Mouse (Mus musculus) cerebellum, adult 2 months (tissue): ENCODE data around the gene Prkcq. TPM values are rescaled to one million over a fixed set of nuclear protein-coding genes. Genes with fewer than 3 reads are reported as not detected.

Source experiments
- DNase-seq, 2 experiments: peaks; one replicate each; pipeline ENCODE4 v3.0.0; 2021
- H3K27ac ChIP-seq: fragments of 200-500 bp; 2 replicates; pipeline ENCODE4 v1.5.1; 2012; ENCODE audit warnings: low read length, control low read depth, inconsistent platforms; ENCODE audit not compliant: insufficient read depth
- H3K27me3 ChIP-seq: fragments of 200-500 bp; 2 replicates; pipeline ENCODE4 v1.6.1; 2012; ENCODE audit warnings: inconsistent platforms, mild to moderate bottlenecking, low read length, moderate library complexity; ENCODE audit not compliant: control insufficient read depth, insufficient read depth
- H3K4me1 ChIP-seq: fragments of 200-500 bp; 2 replicates; pipeline ENCODE4 v1.6.1; 2011; ENCODE audit warnings: low read length; ENCODE audit not compliant: control insufficient read depth, insufficient read depth
- H3K4me3 ChIP-seq: fragments of 200-500 bp; replicated peaks from 2 replicates; pipeline ENCODE3; 2011; ENCODE audit warnings: mild to moderate bottlenecking, low read depth, low read length, control low read depth; ENCODE audit not compliant: insufficient read depth
- CTCF ChIP-seq: fragments of 200-500 bp; IDR thresholded peaks from 2 replicates; pipeline ENCODE4 v1.5.1; 2011; ENCODE audit warnings: low read depth, mild to moderate bottlenecking, control low read depth, low read length, moderate library complexity, borderline replicate concordance; ENCODE audit not compliant: insufficient read depth
- POLR2A ChIP-seq: fragments of 200-500 bp; IDR thresholded peaks from 2 replicates; pipeline ENCODE4 v1.6.1; 2011; ENCODE audit warnings: low read length, control low read depth, borderline replicate concordance; ENCODE audit not compliant: insufficient read depth
- WGBS: fragments of 180-500 bp; shearing (Covaris S2); methylation state at CpG from one replicate; pipeline ENCODE4 v1.1.7; 2018; 5-methylcytosine and 5-hydroxymethylcytosine counted together
- polyA plus RNA-seq: library from polyadenylated mRNA; depleted of rRNA; stranded (reverse); fragments of >200 nt; gene quantifications from 2 replicates; pipeline ENCODE4 v1.2.3, GENCODE M21; 2012; rRNA removed

Prkcq gene
- polyA plus RNA-seq = 9.0 and 10.0 TPM in 2 replicates

DNA sequence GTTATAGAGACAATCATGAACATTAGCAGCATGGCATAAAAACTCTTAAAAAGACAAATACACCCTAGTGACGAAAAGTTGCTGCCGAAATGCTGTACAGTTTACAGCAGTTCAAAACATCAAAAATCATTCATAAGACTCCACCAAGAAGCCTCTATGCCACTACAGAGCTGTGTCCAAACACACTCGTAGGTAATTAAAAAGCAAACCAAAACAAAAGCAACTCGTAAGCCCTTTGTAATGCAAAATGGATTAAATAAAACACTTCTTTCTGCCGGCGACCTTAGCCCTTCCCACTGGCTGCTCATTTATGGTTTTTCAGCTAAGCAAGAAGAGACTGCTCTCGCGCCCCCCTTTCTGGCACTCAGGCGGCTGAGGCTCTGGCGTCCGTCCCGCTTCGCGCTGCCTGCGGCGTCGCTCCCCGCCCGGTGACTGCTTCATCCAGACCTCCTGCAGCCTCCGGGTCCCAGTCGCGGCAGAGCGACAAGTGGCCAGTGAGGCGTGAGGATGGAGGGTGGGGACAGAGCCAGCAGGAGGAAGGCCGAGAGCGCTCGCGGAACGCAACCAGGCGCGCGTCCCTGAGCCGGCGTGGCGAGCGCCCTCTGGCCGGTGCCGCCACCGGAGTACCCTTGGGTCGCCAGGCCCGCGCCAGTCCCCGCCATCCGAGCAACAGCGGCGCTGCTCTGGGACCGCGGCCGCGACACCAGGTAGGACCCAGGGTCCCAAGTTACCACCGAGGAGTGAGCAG lies at the start of gene Prkcq:
Gene Prkcq (plus strand): TSS at position 355 of the 748 bp plus-strand sequence.
- DNase-seq = peak; percentile 41 to 48
- H3K27ac ChIP-seq = peak within 1 kb of the TSS; percentile 23; the same call in 1 of the 2 replicates
- WGBS = 2% methylated on average over 51 of the region's 51 CpGs
- H3K4me3 ChIP-seq = peak within 1 kb of the TSS; percentile 62
- no peaks in the 10 kb centered on the region for H3K4me1 ChIP-seq
- H3K27me3 ChIP-seq = peaks cover 2% of the 10 kb centered on the region; the same call in 1 of the 2 replicates
- TF ChIP-seq CTCF = no peak
- TF ChIP-seq POLR2A = no peak

DNA sequence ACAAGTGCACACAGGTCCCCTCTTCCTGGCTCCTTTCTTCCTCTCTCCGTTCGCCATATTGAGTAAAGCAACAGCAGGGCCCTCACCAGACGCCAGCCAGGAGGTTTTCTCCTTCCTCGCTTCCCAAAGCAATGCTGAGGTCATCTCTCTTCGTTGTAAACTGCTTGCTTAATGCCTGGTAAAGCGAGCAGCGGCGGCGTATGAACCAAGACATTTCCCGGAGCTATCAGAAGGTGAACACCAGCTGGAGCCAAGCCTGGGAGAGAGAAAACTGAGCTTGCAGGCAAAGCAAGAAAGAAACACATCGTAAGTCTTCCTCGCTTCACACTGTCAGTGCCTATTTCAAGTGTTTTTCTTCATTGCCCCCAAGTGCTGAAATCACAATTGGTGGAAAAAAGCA lies 41.0 kb upstream of the Prkcq start:
- TF ChIP-seq POLR2A = no peak
- TF ChIP-seq CTCF = no peak
- DNase-seq = no peak
- H3K27me3 ChIP-seq = no peaks in the 10 kb centered on the region

DNA sequence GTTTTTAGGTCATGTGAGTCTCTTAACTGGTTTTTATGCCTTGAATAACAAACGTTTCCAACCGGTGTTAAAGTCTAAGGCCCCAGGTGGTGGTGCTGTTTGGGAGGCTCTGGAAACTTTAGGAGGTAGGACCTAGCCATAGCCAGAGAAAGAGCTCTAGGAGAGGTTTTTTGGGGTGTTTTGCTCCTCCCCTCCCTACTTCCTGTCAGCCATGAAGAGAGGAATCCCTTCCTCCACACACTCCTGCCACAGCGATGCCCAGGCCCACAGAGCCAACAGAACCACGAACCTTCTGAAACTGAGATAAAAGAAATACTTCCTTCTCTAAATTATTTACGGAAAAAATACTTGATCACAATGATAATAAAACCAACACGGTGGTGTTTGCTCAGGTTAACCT lies 36.2 kb upstream of the Prkcq start:
- 80% methylated on average over 6 of the region's 6 CpGs for WGBS
- TF ChIP-seq CTCF = no peak
- H3K4me1 ChIP-seq = no peaks in the 10 kb centered on the region
- H3K27me3 ChIP-seq = no peaks in the 10 kb centered on the region
- no peak overlapping the region for H3K27ac ChIP-seq
- no peak overlapping the region for H3K4me3 ChIP-seq
- no peak for DNase-seq

More for the DNA sequence above, 41.0 kb upstream of the Prkcq start:
- no peak overlapping the region for H3K27ac ChIP-seq
- H3K4me1 ChIP-seq = no peaks in the 10 kb centered on the region
- WGBS = 88% methylated on average over 12 of the region's 12 CpGs
- H3K4me3 ChIP-seq = no peak overlapping the region

DNA sequence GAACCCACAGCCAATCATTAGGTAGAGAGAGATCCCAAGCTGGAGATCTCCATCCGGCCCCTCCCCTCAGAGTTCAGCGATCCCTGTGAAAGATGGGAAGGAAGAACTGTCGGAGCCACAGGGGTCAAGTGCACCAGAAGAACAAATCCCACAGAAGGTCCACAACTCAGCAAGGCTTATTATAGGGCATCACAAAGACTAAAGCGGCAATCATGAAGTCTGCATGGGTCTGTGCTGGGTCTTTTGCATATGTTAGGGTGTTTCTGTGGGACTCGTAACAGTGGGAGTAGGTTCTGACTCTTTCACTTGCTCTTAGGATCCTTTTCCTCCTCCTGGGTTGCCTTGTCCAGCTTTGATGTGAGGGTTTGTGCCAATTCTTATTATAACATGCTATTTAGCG lies 33.8 kb upstream of the Prkcq start:
- H3K4me1 ChIP-seq = no peaks in the 10 kb centered on the region
- DNase-seq = no peak
- H3K27me3 ChIP-seq = no peaks in the 10 kb centered on the region
- WGBS = 94% methylated on average over 6 of the region's 6 CpGs
- TF ChIP-seq CTCF (no peak), POLR2A (no peak)
- no peak overlapping the region for H3K27ac ChIP-seq
- H3K4me3 ChIP-seq = no peak overlapping the region

DNA sequence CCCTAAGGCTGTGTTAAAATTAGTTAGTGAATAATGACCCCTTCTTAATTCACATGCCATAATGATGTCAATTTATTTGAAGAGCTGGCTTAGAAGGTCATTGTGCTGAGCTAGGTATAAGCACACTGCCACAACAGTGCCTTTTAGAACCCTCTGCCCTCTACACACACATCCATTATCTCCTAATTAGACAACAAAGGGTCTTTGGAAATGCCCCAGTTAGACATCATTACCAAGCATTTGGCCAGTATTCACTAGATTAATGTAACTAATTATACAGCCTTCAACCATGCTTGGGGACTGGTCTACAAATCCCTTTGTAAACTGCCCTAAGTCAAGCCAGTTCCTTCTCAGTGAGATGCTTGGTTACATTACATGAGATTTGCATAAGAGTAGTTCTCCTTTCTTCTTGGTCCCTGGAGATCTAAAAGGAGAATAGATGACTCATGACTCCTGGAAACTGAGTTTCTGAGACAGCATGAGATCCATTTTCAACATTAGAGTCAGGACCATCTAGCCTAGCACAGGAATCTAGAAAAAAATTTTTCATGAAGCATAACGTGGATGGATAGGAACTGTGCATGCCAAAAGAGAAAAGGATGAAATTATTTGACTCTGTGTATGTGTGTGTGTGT lies 32.3 kb upstream of the Prkcq start:
- Histone ChIP-seq H3K27ac (no peak overlapping the region), H3K4me3 (no peak overlapping the region), H3K27me3 (no peaks in the 10 kb centered on the region), H3K4me1 (no peaks in the 10 kb centered on the region)
- DNase-seq = no peak
- no peak for TF ChIP-seq CTCF
- no peak for TF ChIP-seq POLR2A
- WGBS = 71% methylated on average over 1 of the region's 1 CpGs

DNA sequence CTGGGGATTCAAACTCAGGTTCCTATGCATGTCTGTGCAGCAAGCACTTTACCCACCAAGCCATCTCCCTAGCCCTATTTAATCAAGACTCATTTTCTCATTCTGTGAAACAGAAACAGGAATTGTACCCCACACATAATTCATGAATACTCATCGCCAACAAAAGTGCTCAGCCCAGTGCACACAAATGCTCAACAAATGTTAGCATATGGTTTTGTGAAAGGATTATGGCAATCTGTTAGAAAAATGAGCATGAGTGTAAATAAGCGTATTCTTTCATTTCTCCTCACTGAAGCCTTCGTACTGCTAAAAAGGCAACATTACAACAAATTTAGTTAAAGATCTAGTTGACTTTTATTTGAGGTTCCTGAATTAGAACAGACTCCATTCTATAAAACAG lies 31.5 kb upstream of the Prkcq start:
- no peak for DNase-seq
- TF ChIP-seq CTCF = no peak
- TF ChIP-seq POLR2A = no peak
- WGBS = 43% methylated on average over 3 of the region's 3 CpGs

DNA sequence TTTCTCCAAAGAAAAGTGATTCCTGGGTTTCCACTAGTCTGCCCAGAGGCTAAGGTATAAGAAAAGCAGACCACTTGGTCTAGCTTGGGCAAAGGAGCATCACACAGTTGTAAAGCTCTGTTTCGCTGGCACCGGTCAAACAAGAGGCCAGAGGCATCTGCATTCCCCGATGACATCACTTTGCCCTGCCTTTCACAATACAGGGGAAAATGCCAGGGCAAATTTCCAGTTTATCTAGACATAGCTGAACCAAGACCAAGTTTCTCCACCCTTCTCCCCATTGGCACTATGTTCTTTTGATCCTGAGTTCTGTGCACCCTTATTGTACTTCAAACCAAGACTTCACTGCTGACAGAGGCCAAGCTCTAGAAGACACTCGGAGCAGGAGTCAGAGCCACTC lies 22.8 kb upstream of the Prkcq start:
- no peak for TF ChIP-seq CTCF
- no peak for TF ChIP-seq POLR2A
- H3K27ac ChIP-seq = no peak overlapping the region
- H3K4me1 ChIP-seq = no peaks in the 10 kb centered on the region
- no peaks in the 10 kb centered on the region for H3K27me3 ChIP-seq
- WGBS = 61% methylated on average over 4 of the region's 4 CpGs
- no peak overlapping the region for H3K4me3 ChIP-seq
- no peak for DNase-seq

More for the DNA sequence above, 31.5 kb upstream of the Prkcq start:
- Histone ChIP-seq H3K4me1 (no peaks in the 10 kb centered on the region), H3K27me3 (no peaks in the 10 kb centered on the region), H3K4me3 (no peak overlapping the region), H3K27ac (no peak overlapping the region)

DNA sequence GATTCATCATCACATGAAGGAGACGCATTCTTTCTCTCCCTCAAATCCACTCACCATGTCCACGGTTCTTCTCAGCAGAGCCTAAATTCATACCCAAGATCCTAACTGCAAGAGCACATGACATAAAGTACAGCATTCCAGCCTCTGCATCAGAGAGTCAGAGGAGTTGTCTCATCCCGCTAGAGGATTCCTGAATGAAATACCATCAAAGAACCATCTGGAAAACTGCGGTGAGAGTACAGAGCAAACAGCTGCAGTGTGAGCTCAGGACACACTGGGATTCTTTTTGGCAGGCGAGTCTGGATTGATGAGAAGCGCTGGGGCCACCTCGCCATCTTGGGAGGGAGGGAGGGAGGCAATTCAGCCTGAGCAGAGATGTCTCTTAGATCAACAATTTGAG lies 20.9 kb upstream of the Prkcq start:
- TF ChIP-seq CTCF (no peak), POLR2A (no peak)
- no peak overlapping the region for H3K27ac ChIP-seq
- H3K4me3 ChIP-seq = no peak overlapping the region
- H3K4me1 ChIP-seq = no peaks in the 10 kb centered on the region
- 45% methylated on average over 7 of the region's 7 CpGs for WGBS
- no peak for DNase-seq
- H3K27me3 ChIP-seq = no peaks in the 10 kb centered on the region
